Mouse (Mus musculus): ENCODE results near the gene Cfap300.

GRCm38 (mm10) chr9:8003301-8004271 is 39.0 kb downstream of the Cfap300 start:
- TF ChIP-seq USF2 (IDR thresholded peaks at IDR 0.05; ENCODE audit: borderline replicate concordance in 1 of 2, insufficient read depth in 1 of 2, low read depth in 1 of 2, low read length in 2 of 2) (no peak), EP300 (IDR thresholded peaks at IDR 0.05; ENCODE audit: low read depth in 1 of 2, low read length in 2 of 2) (no peak), SMC3 (IDR thresholded peaks at IDR 0.05; ENCODE audit: low read depth, low read length) (no peak), ZC3H11A (IDR thresholded peaks at IDR 0.05; ENCODE audit: low read depth, low read length) (no peak), GATA1 (IDR thresholded peaks at IDR 0.05; ENCODE audit: low read depth, low read length) (no peak), CTCF (IDR thresholded peaks at IDR 0.05 in 2 of 3, conservative IDR thresholded peaks at IDR 0.05 in 1 of 3; ENCODE audit: control insufficient read depth in 1 of 3, insufficient read depth in 1 of 3, low read depth in 2 of 3, low read length in 3 of 3, poor library complexity in 1 of 3, severe bottlenecking in 1 of 3) (no peak)
